Mouse (Mus musculus) ES-Bruce4 (cell line): ENCODE results near the gene Taar4.

Experiments
- CTCF ChIP-seq: IDR thresholded peaks from one replicate; pipeline ENCODE4 v1.8.1; 2011; ENCODE audit warnings: low read depth, low read length
- EP300 ChIP-seq: IDR thresholded peaks from 2 replicates; pipeline ENCODE4 v1.6.1; 2011; ENCODE audit warnings: low read depth, low read length; ENCODE audit not compliant: insufficient read depth
- POLR2A ChIP-seq: IDR thresholded peaks from one replicate; pipeline ENCODE4 v1.8.1; 2011; ENCODE audit warnings: low read length; ENCODE audit not compliant: insufficient read depth

GRCm38 (mm10) chr10:23960444-23960915 lies at the start of gene Taar4:
- TF ChIP-seq EP300 = no peak
- TF ChIP-seq CTCF = no peak
- no peak for TF ChIP-seq POLR2A
